Mouse (Mus musculus) colon, adult 2 months (tissue): ENCODE results near the gene Zfp799. TPM values are rescaled to one million over a fixed set of nuclear protein-coding genes. Genes with fewer than 3 reads are reported as not detected.

ENCODE experiments used
- polyA plus RNA-seq: library from polyadenylated mRNA; depleted of rRNA; stranded (reverse); fragments of >200 nt; gene quantifications from 2 replicates; pipeline ENCODE4 v1.2.3, GENCODE M21; 2012; rRNA removed

The Zfp799 gene
- 4.8 and 5.1 TPM in 2 replicates for polyA plus RNA-seq

DNA sequence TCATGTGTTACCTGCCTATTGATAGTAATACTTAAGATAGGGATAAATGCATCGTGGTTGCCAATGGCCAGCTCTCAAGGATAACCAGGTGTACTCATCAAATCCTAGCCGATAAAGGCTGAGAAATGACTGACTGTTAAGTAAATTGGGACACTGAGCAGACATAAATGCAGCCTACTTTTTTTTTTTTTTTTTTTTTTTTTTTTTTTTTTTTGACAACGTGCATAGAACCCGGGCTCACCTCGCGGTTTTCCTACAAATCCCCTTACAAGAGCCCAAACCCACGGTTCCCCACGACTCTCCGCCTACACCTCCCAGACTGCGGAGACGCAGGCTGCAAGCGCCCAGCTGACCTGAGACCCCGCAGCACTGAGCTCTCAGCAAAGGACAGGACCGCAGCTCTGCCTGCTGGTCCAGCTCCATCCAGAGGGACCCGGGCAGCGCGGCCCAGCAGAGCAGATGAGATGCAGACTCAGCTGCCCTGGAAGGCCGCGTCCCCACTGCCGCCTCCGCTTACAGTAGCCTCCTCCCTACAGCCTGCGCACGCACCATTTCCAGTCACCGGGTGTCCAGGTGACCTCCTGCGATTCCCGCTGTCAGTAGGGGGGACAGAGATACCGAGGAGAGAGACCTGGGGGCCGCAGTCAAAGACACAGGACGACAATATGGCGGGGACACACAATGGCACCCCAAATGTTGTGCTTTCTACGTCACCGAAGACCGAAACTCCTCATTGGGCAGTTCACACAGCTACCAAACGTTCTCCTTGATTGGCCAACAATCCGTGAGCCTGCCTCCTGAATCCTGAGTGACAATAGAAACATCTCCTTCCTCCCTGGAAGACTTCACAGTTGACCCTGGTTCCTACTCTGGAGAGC, at the start of gene Zfp799:
TSS of gene Zfp799 (minus strand) at position 722 of the 878 bp plus-strand sequence.

DNA sequence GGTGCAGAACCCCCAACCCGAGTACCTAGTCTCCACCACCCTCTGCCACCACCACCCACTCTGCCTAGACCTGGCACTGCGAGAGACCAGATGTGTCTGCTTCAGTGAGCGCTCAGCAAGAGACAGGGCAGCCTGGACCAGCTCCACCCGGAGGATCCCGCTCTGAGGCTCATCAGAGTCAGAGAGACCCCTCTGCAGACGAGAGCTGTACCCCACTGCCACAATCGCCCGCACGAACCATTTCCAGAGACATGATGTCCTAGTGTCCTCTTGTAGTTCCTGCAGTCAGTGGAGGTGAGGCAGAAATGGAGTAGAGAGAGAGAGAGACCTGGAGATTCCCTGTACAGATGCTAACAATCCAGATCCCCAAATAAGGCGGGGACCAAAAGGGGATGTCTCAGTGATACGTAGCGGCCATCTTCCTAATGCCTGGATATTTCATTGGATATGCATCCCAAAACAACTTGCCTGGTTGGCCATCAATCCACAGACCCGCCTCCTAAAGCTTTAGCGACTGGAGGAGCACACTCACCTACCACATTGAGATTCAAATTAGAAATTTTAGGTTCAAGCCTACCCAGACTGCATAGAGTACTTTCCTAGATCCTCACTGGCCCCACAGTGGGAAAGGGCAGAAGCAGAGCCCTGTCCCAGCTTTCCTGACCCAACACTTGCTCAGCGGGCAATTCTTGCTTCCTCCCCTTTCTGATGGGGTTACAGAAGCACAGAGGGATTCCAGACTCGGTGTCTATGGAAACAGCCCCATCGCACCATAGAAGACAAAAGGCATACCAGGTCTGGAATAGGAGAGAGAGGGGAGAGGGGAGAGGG, 20.3 kb downstream of the Zfp799 start, which contains the start of gene Zfp811:
TSS of gene Zfp811 (minus strand) at position 388 of the 831 bp plus-strand sequence.

DNA sequence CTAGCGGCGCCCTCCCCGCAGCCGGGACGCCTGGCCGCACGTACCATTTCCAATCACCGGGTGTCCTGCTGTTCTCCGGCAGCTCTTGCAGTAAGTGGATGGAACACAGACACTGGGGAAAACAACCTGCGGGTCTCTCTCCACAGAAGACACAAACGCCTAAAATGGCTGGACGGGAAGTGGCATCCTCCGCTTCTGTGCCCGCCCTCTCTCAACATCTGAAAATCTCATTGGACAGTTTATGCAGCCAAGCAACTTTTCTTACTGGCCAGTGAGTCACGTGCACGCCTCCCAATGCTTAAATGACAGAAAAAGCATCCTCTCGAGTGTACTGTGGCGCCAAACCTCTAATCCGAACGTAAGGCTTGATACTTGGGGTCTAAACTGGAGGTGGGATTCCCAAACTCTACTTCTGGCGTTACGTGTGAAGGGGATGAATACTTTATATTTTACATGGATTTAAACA, 41.9 kb downstream of the Zfp799 start, which contains the start of gene Zfp871:
TSS of gene Zfp871 (minus strand) at position 194 of the 466 bp plus-strand sequence.

Other genes starting within 250 kb of the Zfp799 start
- gene Cyp4f37, start 209.0 kb downstream of the Zfp799 start, polyA plus RNA-seq: not detected in 2 replicates
- gene Cyp4f40, start 171.4 kb downstream of the Zfp799 start, polyA plus RNA-seq: 59.2 and 69.2 TPM in 2 replicates
- gene Cyp4f15, start 144.6 kb downstream of the Zfp799 start, polyA plus RNA-seq: not detected in 2 replicates
- gene Zfp871, start 42.0 kb downstream of the Zfp799 start, polyA plus RNA-seq: 3.9 and 4.9 TPM in 2 replicates
- 0.15 TPM in 2 replicates for gene Zfp811, start 20.3 kb downstream of the Zfp799 start, polyA plus RNA-seq
- gene Zfp870, start 61.4 kb upstream of the Zfp799 start, polyA plus RNA-seq: 0.59 and 0.64 TPM in 2 replicates
- 85.3 and 120 TPM in 2 replicates for gene Cyp4f14, start 87.1 kb upstream of the Zfp799 start, polyA plus RNA-seq
- 79.1 and 79.8 TPM in 2 replicates for gene Cyp4f13, start 117.1 kb upstream of the Zfp799 start, polyA plus RNA-seq
- 0.22 and 0.41 TPM in 2 replicates for gene Zfp472, start 135.6 kb upstream of the Zfp799 start, polyA plus RNA-seq
- 1.2 and 1.3 TPM in 2 replicates for gene Zfp952, start 162.9 kb upstream of the Zfp799 start, polyA plus RNA-seq
- 0.13 and 0.16 TPM in 2 replicates for gene Zfp763, start 203.1 kb upstream of the Zfp799 start, polyA plus RNA-seq
- gene 4921501E09Rik, start 237.8 kb upstream of the Zfp799 start, polyA plus RNA-seq: not detected in 2 replicates